Mouse (Mus musculus): Measurements from ENCODE around the gene Bri3. TPM values are rescaled to one million over a fixed set of nuclear protein-coding genes. Genes with fewer than 3 reads are reported as not detected.

Bri3 gene
- total and polyA plus RNA-seq, 3 experiments: 21.6 to 40.5 TPM; not detected in 1

GRCm38 (mm10) chr5:144380689-144381088 lies 136.5 kb downstream of the Bri3 start:
- Histone ChIP-seq H3K9me3 (replicated peaks; ENCODE audit: insufficient read depth, low read length) (no peaks in the 10 kb centered on the region), H3K27ac (ENCODE audit: control insufficient read depth, low read depth, low read length) (no peak overlapping the region), H3K36me3 (ENCODE audit: control insufficient read depth in 1 of 2, insufficient read depth in 2 of 2, low read length in 2 of 2) (no peaks in the 10 kb centered on the region), H3K27me3 (ENCODE audit: control insufficient read depth in 1 of 2, insufficient read depth in 2 of 2, low read length in 2 of 2) (no peaks in the 10 kb centered on the region), H3K79me2 (ENCODE audit: control insufficient read depth, insufficient read depth, low read length, poor library complexity) (no peaks in the 10 kb centered on the region), H3K4me3 (ENCODE audit: control insufficient read depth in 1 of 2, insufficient read depth in 1 of 2, low read depth in 2 of 2, low read length in 2 of 2) (no peak overlapping the region), H3K9ac (ENCODE audit: control insufficient read depth, low read depth, low read length, poor library complexity, severe bottlenecking) (no peak overlapping the region), H3K4me1 (ENCODE audit: control insufficient read depth in 1 of 2, insufficient read depth in 2 of 2, low read length in 2 of 2) (no peaks in the 10 kb centered on the region)
- TF ChIP-seq TBP (IDR thresholded peaks at IDR 0.05; ENCODE audit: low read depth, low read length) (no peak), MYB (IDR thresholded peaks at IDR 0.05; ENCODE audit: low read depth, low read length) (no peak), ZKSCAN1 (IDR thresholded peaks at IDR 0.05; ENCODE audit: low read depth, low read length) (no peak), NRF1 (IDR thresholded peaks at IDR 0.05; ENCODE audit: insufficient read depth, low read depth, low read length, poor library complexity, severe bottlenecking) (no peak), GABPA (IDR thresholded peaks at IDR 0.05; ENCODE audit: low read depth, low read length) (no peak), MXI1 (IDR thresholded peaks at IDR 0.05; ENCODE audit: low read depth, low read length) (no peak), SMC3 (IDR thresholded peaks at IDR 0.05; ENCODE audit: low read depth, low read length) (no peak), GATA1 (IDR thresholded peaks at IDR 0.05; ENCODE audit: low read depth, low read length) (no peak), TCF12 (IDR thresholded peaks at IDR 0.05; ENCODE audit: low read depth, low read length) (no peak), TAL1 (IDR thresholded peaks at IDR 0.05; ENCODE audit: low read length) (no peak)
- no peak for DNase-seq (ENCODE audit: low read depth, low spot score)

- H3K4me3 ChIP-seq (ENCODE audit: control insufficient read depth in 1 of 2, insufficient read depth in 1 of 2, low read depth in 2 of 2, low read length in 2 of 2): no peak overlapping the region
- DNase-seq (ENCODE audit: low read depth, low spot score): peak; percentile 6
- no peak overlapping the region for H3K9ac ChIP-seq (ENCODE audit: control insufficient read depth, low read depth, low read length, poor library complexity, severe bottlenecking)
Measured at GRCm38 (mm10) chr5:144381782-144382181, 137.5 kb downstream of the Bri3 start.

GRCm38 (mm10) chr5:144383936-144384335 lies 139.7 kb downstream of the Bri3 start:
- Histone ChIP-seq H3K4me3 (ENCODE audit: control insufficient read depth in 1 of 2, insufficient read depth in 1 of 2, low read depth in 2 of 2, low read length in 2 of 2) (no peak overlapping the region), H3K79me2 (ENCODE audit: control insufficient read depth, insufficient read depth, low read length, poor library complexity) (no peaks in the 10 kb centered on the region), H3K4me1 (ENCODE audit: control insufficient read depth in 1 of 2, insufficient read depth in 2 of 2, low read length in 2 of 2) (no peaks in the 10 kb centered on the region), H3K27ac (ENCODE audit: control insufficient read depth, low read depth, low read length) (no peak overlapping the region), H3K36me3 (ENCODE audit: control insufficient read depth in 1 of 2, insufficient read depth in 2 of 2, low read length in 2 of 2) (no peaks in the 10 kb centered on the region), H3K9me3 (replicated peaks; ENCODE audit: insufficient read depth, low read length) (no peaks in the 10 kb centered on the region), H3K9ac (ENCODE audit: control insufficient read depth, low read depth, low read length, poor library complexity, severe bottlenecking) (no peak overlapping the region), H3K27me3 (ENCODE audit: control insufficient read depth in 1 of 2, insufficient read depth in 2 of 2, low read length in 2 of 2) (no peaks in the 10 kb centered on the region)
- peak; percentile 19 for DNase-seq (ENCODE audit: low read depth, low spot score)
- TF ChIP-seq CHD1 (IDR thresholded peaks at IDR 0.05; ENCODE audit: low read depth, low read length) (no peak), GABPA (IDR thresholded peaks at IDR 0.05; ENCODE audit: low read depth, low read length) (no peak), SMC3 (IDR thresholded peaks at IDR 0.05; ENCODE audit: low read depth, low read length) (peak; percentile 11; the same call in 1 of the 2 replicates), MXI1 (IDR thresholded peaks at IDR 0.05; ENCODE audit: low read depth, low read length) (no peak), RAD21 (IDR thresholded peaks at IDR 0.05; ENCODE audit: low read depth, low read length) (peak; percentile 12), CTCF (IDR thresholded peaks at IDR 0.05 in 2 of 3, conservative IDR thresholded peaks at IDR 0.05 in 1 of 3; ENCODE audit: control insufficient read depth in 1 of 3, insufficient read depth in 1 of 3, low read depth in 2 of 3, low read length in 3 of 3, poor library complexity in 1 of 3, severe bottlenecking in 1 of 3) (peak; percentile 31 to 65 (median 58)), MAZ (IDR thresholded peaks at IDR 0.05; ENCODE audit: low read depth, low read length) (no peak)

More at GRCm38 (mm10) chr5:144381782-144382181, 137.5 kb downstream of the Bri3 start:
- H3K27me3 ChIP-seq (ENCODE audit: control insufficient read depth in 1 of 2, insufficient read depth in 2 of 2, low read length in 2 of 2): no peaks in the 10 kb centered on the region
- no peaks in the 10 kb centered on the region for H3K4me1 ChIP-seq (ENCODE audit: control insufficient read depth in 1 of 2, insufficient read depth in 2 of 2, low read length in 2 of 2)
- H3K9me3 ChIP-seq (replicated peaks; ENCODE audit: insufficient read depth, low read length): no peaks in the 10 kb centered on the region
- H3K79me2 ChIP-seq (ENCODE audit: control insufficient read depth, insufficient read depth, low read length, poor library complexity): no peaks in the 10 kb centered on the region
- H3K27ac ChIP-seq (ENCODE audit: control insufficient read depth, low read depth, low read length): no peak overlapping the region
- no peaks in the 10 kb centered on the region for H3K36me3 ChIP-seq (ENCODE audit: control insufficient read depth in 1 of 2, insufficient read depth in 2 of 2, low read length in 2 of 2)
- TF ChIP-seq SIN3A (IDR thresholded peaks at IDR 0.05; ENCODE audit: low read length) (no peak), CTCF (IDR thresholded peaks at IDR 0.05 in 2 of 3, conservative IDR thresholded peaks at IDR 0.05 in 1 of 3; ENCODE audit: control insufficient read depth in 1 of 3, insufficient read depth in 1 of 3, low read depth in 2 of 3, low read length in 3 of 3, poor library complexity in 1 of 3, severe bottlenecking in 1 of 3) (peak in 1 of 3 experiments; percentile 25; a peak in 2 of 6 replicates), GATA1 (IDR thresholded peaks at IDR 0.05; ENCODE audit: low read depth, low read length) (no peak)
